Mouse (Mus musculus) embryonic stem cell, embryonic (primary cell): ENCODE results near the gene Eif3i.

Experiments used
- CTCF ChIA-PET, 4 experiments: fragments of 300-600 bp in 2 of 4; fragments of 350-600 bp in 2 of 4; sonication (Branson Sonifier 250); formaldehyde crosslinking; loops; one replicate each; lab custom pipeline; 2022; ENCODE audit warnings: inconsistent platforms in 2 of 4; lab: Charles Lee
- POLR2A ChIA-PET, 4 experiments: fragments of 300-600 bp in 2 of 4; fragments of 350-600 bp in 2 of 4; sonication (Branson Sonifier 250); formaldehyde crosslinking; loops; one replicate each; lab custom pipeline; 2022; ENCODE audit warnings: antibody characterized with exemption in 4 of 4, inconsistent platforms in 1 of 4; lab: Charles Lee

Eif3i gene

GRCm38 (mm10) chr4:129572236-129573092, 28.0 kb downstream of the Eif3i start:
- ChIA-PET CTCF (interaction anchor here in 3 of 4 experiments (0.5 to 3.0 kb wide), 4 partner anchors 24 to 699 kb away, joined by 3 to 9 read pairs (median 4); no protein-coding TSS in a partner anchor), POLR2A (interaction anchor here in 2 of 4 experiments (0.7 to 3.2 kb wide), 11 partner anchors 10 to 77 kb away, joined by 3 to 15 read pairs (median 4); partner anchors contain the start of genes Hdac1 (in 1 of the 2) and Txlna (in 1 of the 2))

- CTCF ChIA-PET = interaction anchor here in 3 of 4 experiments (0.5 to 3.0 kb wide), 7 partner anchors 13 to 223 kb away, joined by 3 to 9 read pairs (median 4); no protein-coding TSS in a partner anchor
- POLR2A ChIA-PET = interaction anchor here in 2 of 4 experiments (0.7 to 3.2 kb wide), 15 partner anchors 11 to 125 kb away, joined by 3 to 15 read pairs (median 3); partner anchors contain the start of genes Hdac1 (in 1 of the 2) and Txlna (in 1 of the 2)
Observed at GRCm38 (mm10) chr4:129571551-129572084, 28.8 kb downstream of the Eif3i start.

- POLR2A ChIA-PET = interaction anchor here in 3 of 4 experiments (0.6 to 3.2 kb wide), 15 partner anchors 8 to 1747 kb away, joined by 3 to 15 read pairs (median 3); partner anchors contain the start of genes Tmem39b (in 1 of the 3) and Txlna (in 1 of the 3)
- CTCF ChIA-PET = interaction anchor here in 1 of 4 experiments (0.6 to 3.0 kb wide), 4 partner anchors 15 to 38 kb away, joined by 3 to 9 read pairs (median 4); no protein-coding TSS in a partner anchor
Observed at GRCm38 (mm10) chr4:129570028-129570427, 30.4 kb downstream of the Eif3i start.

GRCm38 (mm10) chr4:129568366-129568765, 32.1 kb downstream of the Eif3i start:
- ChIA-PET CTCF (interaction anchor here in 1 of 4 experiments (0.9 kb wide), 1 partner anchor 9 kb away, joined by 3 read pairs; no protein-coding TSS in a partner anchor), POLR2A (interaction anchor here in 2 of 4 experiments (1.0 to 1.7 kb wide), 4 partner anchors 10 to 55 kb away, joined by 3 to 4 read pairs (median 3); partner anchors contain the start of gene Marcksl1 (in 1 of the 2))

- POLR2A ChIA-PET = interaction anchor here in 3 of 4 experiments (0.9 to 1.7 kb wide), 3 partner anchors 8 to 10 kb away, joined by 3 to 6 read pairs (median 4); no protein-coding TSS in a partner anchor
- CTCF ChIA-PET = interaction anchor here in 2 of 4 experiments (0.6 to 1.6 kb wide), 3 partner anchors 9 to 162 kb away, joined by 3 to 4 read pairs (median 3); no protein-coding TSS in a partner anchor
Observed at GRCm38 (mm10) chr4:129565139-129565538, 35.3 kb downstream of the Eif3i start.

GRCm38 (mm10) chr4:129563718-129564117, 36.7 kb downstream of the Eif3i start:
- CTCF ChIA-PET = interaction anchor here in 2 of 4 experiments (0.9 to 1.6 kb wide), 3 partner anchors 9 to 352 kb away, joined by 3 to 4 read pairs (median 4); no protein-coding TSS in a partner anchor

GRCm38 (mm10) chr4:129561184-129561583, 39.3 kb downstream of the Eif3i start:
- CTCF ChIA-PET = interaction anchor here in 1 of 4 experiments (1.4 to 1.9 kb wide), 2 partner anchors 16 to 21 kb away, joined by 3 to 4 read pairs; no protein-coding TSS in a partner anchor
- POLR2A ChIA-PET = interaction anchor here in 2 of 4 experiments (0.6 to 1.0 kb wide), 3 partner anchors 15 to 234 kb away, joined by 3 read pairs; no protein-coding TSS in a partner anchor

More at GRCm38 (mm10) chr4:129563718-129564117, 36.7 kb downstream of the Eif3i start:
- POLR2A ChIA-PET = interaction anchor here in 2 of 4 experiments (0.6 to 1.2 kb wide), 3 partner anchors 21 to 132 kb away, joined by 3 to 4 read pairs (median 4); partner anchors contain the start of gene Hdac1 (in 1 of the 2)

GRCm38 (mm10) chr4:129558321-129558955, 42.0 kb downstream of the Eif3i start:
- ChIA-PET CTCF (interaction anchor here in 3 of 4 experiments (0.6 to 4.1 kb wide), 8 partner anchors 9 to 388 kb away, joined by 3 to 13 read pairs (median 4); partner anchors contain the start of genes Fam167b (in 1 of the 3) and Txlna (in 1 of the 3)), POLR2A (interaction anchor here in 3 of 4 experiments (0.6 to 6.8 kb wide), 22 partner anchors 9 to 500 kb away, joined by 3 to 66 read pairs (median 3); partner anchors contain the start of genes Bsdc1 (in 2 of the 3), Hdac1 (in 2 of the 3), Marcksl1 (in 1 of the 3) and Rnf19b (in 1 of the 3))

GRCm38 (mm10) chr4:129557256-129557808, 43.1 kb downstream of the Eif3i start:
- ChIA-PET POLR2A (interaction anchor here (0.6 to 6.8 kb wide), 25 partner anchors 8 to 499 kb away, joined by 3 to 66 read pairs (median 5); partner anchors contain the start of genes Hdac1 (in 2 of the 4), Eif3i (in 1 of the 4), Marcksl1 (in 1 of the 4) and Rnf19b (in 1 of the 4)), CTCF (interaction anchor here in 3 of 4 experiments (0.6 to 4.1 kb wide), 10 partner anchors 17 to 568 kb away, joined by 3 to 24 read pairs (median 6); partner anchors contain the start of gene Fam167b (in 1 of the 3))

- POLR2A ChIA-PET = interaction anchor here (0.5 to 6.8 kb wide), 75 partner anchors 8 to 975 kb away, joined by 3 to 66 read pairs (median 4); partner anchors contain the start of genes Hdac1 (in 3 of the 4), Txlna (in 3 of the 4), Marcksl1 (in 2 of the 4) and S100pbp (in 2 of the 4)
- CTCF ChIA-PET = interaction anchor here (0.5 to 4.1 kb wide), 23 partner anchors 8 to 750 kb away, joined by 3 to 24 read pairs (median 5); partner anchors contain the start of genes Hdac1 (in 2 of the 4) and Fam167b (in 1 of the 4)
Observed at GRCm38 (mm10) chr4:129556532-129557223, 43.8 kb downstream of the Eif3i start.

GRCm38 (mm10) chr4:129555862-129556531, 44.5 kb downstream of the Eif3i start:
- POLR2A ChIA-PET = interaction anchor here (0.6 to 6.8 kb wide), 78 partner anchors 8 to 976 kb away, joined by 3 to 66 read pairs (median 4); partner anchors contain the start of genes Hdac1 (in 3 of the 4), S100pbp (in 3 of the 4), Txlna (in 3 of the 4) and Yars (in 3 of the 4)
- CTCF ChIA-PET = interaction anchor here (0.5 to 4.1 kb wide), 26 partner anchors 9 to 749 kb away, joined by 3 to 24 read pairs (median 4); partner anchors contain the start of gene Hdac1 (in 2 of the 4)

- POLR2A ChIA-PET = interaction anchor here (0.6 to 6.8 kb wide), 49 partner anchors 8 to 749 kb away, joined by 3 to 66 read pairs (median 5); partner anchors contain the start of genes Hdac1 (in 3 of the 4), Marcksl1 (in 2 of the 4), S100pbp (in 2 of the 4) and Txlna (in 2 of the 4)
Observed at GRCm38 (mm10) chr4:129555421-129555861, 45.0 kb downstream of the Eif3i start.

GRCm38 (mm10) chr4:129554512-129554911, 45.9 kb downstream of the Eif3i start:
- ChIA-PET CTCF (interaction anchor here (0.6 to 2.9 kb wide), 27 partner anchors 9 to 278 kb away, joined by 3 to 24 read pairs (median 4); partner anchors contain the start of genes Hdac1 (in 3 of the 4), Ccdc28b (in 1 of the 4), Fam167b (in 1 of the 4) and Txlna (in 1 of the 4)), POLR2A (interaction anchor here (0.7 to 6.8 kb wide), 17 partner anchors 9 to 173 kb away, joined by 3 to 66 read pairs (median 13); partner anchors contain the start of genes Hdac1 (in 3 of the 4), Bsdc1 (in 1 of the 4), Eif3i (in 1 of the 4) and Fam167b (in 1 of the 4))

More at GRCm38 (mm10) chr4:129555421-129555861, 45.0 kb downstream of the Eif3i start:
- CTCF ChIA-PET = interaction anchor here (0.5 to 4.1 kb wide), 35 partner anchors 9 to 647 kb away, joined by 3 to 24 read pairs (median 4); partner anchors contain the start of genes Hdac1 (in 3 of the 4), Ccdc28b (in 1 of the 4), Fam167b (in 1 of the 4) and Tmem39b (in 1 of the 4)

GRCm38 (mm10) chr4:129550295-129550694, 50.2 kb downstream of the Eif3i start:
- POLR2A ChIA-PET = interaction anchor here in 2 of 4 experiments (0.6 to 1.0 kb wide), 4 partner anchors 7 to 134 kb away, joined by 3 to 8 read pairs (median 5); no protein-coding TSS in a partner anchor
- CTCF ChIA-PET = interaction anchor here in 2 of 4 experiments (0.6 to 2.2 kb wide), 6 partner anchors 10 to 522 kb away, joined by 3 to 13 read pairs (median 6); no protein-coding TSS in a partner anchor
